Mouse (Mus musculus): ENCODE measurements around the gene Itpkb.

Gene Itpkb

GRCm38 (mm10) chr1:180315127-180315526 is 15.2 kb upstream of the Itpkb start:
- DNase-seq, result no peak

GRCm38 (mm10) chr1:180317450-180317849 is 12.8 kb upstream of the Itpkb start:
- DNase-seq, result no peak

DNA sequence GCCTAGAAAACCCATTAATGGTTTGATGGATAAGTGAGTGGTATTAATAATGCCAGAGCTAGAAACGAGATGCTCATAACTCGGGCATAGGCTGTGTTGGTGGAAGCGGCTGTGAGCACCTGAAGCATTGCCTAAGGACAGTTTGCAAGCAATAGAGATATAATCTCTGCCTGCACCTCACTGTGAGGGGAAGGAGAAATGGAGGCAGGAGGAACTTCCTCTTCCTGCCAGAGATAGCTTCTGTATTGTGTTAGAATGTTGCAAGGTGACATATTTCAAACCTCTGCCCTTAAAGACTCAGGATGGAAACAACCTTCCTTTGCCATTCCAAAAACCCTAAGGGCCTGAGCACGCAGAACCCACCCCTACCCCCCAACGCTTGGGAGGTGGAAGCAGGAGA is 11.9 kb upstream of the Itpkb start:
- DNase-seq, result no peak

GRCm38 (mm10) chr1:180319895-180320294 is 10.4 kb upstream of the Itpkb start:
- no peak for DNase-seq

- DNase-seq, result no peak
Observed at GRCm38 (mm10) chr1:180322896-180323295, 7.4 kb upstream of the Itpkb start.

DNA sequence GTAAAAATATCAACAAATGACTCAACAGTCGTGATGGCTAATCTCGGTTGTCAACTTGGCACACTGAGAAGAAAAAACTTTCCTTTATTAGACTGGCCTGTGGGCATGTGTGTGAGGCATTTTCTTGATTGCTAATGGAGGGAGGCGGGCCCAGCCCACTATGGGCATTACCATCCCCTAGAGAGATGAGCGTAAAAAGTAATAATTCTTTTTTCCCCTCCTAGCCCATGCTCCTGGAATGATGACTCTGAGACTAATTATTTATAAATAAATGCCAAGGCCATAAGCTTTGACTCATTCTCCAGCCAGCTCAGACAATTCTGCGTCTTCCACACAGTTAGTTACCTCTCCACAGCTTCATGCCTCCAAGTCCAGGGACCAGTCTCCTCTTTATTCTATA is 6.8 kb upstream of the Itpkb start:
- no peak for DNase-seq

GRCm38 (mm10) chr1:180324271-180324670 is 6.0 kb upstream of the Itpkb start:
- DNase-seq, result no peak

DNA sequence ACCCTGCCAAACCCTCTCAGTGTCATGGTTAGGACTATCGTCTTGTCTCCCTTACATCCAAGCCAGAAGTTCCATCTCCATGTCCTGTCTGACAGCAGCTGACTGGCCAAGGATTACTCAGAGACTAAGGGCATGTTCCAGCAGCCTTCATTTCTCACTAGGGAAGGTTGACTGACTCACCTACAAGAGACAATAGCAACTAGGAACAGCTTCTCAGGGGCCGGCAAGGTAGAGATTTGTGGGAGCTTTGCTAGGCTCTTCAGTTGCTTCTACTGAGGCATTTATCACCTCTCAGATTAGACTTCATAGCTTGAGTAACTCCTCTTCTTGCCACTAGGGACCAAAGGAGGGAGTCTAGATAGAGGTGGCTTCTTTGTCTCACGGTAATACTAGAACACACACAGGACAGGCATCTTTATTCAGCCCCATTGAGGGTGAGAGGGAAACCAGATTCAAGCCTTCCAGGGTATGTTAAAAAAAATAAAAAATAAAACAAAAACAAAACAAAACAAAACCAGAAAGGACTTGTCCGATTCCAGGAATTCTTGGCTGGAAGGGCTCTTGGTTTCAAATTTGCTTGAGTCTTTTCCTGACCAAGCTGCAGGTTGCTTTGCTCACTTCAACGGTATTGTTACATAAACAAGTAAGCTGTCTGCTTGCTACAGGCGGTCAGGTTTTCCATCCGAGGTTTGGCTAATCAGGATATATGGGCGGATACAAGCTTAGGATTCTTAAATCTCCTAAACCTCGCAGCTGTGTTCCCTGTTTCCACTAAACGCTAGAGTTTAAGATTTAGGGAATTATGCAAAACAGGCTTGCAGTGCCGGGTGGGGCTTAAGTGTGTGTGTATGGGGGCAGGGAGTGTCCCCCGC is 1.3 kb upstream of the Itpkb start:
- no peak for DNase-seq

DNA sequence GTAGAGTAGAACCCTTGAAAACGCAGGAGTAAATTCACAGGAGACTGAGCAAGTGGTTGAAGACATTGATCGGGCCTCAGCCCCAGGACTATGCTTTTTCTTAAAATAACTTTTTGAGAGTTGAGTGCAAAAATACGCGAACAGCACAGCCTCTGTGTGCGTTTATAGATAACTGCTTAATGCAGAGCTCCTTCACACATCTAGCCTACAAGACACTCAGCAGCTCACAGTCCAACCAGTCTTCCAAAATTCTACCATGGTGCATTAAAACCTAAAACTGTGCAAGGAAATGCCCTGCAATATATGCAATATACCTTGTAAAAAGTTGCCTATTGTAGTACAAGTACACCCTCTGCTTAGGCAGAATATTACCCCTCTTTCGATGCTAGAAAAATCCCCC is 579 bp upstream of the Itpkb start:
- no peak for DNase-seq

DNA sequence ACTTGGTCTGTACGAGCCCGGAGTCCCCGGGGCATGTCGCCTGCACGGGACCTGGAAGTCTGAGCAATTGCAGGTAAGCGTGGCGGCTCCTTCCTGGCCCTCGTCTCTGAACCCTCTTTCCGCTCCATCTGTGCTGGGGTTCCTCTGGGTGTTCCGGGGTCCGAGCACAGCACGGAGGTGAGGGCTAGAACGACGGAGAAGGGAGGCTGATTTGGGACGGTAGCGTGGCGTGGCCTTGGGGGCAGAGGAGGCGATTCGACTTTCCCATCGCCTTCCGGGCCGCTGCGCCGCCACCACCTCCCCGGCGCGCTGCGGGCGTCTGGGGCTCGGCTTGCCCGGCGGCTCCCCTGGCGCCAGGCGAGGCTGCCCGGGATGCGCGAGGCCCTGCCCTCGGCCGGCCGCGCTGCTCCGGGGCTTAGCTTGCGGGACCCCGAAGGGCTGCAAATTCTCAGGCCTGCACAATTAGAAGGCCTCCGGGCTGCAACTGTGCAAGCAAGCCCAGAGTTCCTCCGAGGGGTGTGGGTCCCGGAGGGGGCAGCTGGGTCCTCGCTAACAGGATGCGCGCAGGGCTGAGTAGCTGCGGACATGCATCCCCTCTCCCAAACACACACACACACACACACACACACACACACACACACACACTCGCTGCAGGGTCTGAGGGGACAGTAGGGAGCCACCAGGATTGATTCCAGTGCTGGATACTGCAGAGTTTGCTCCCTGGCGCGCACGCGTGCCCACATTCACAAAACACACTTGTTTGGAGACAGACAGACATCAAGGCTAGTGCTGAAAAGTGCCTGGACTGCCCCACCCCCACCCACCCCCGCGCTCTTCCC is 641 bp downstream of the Itpkb start:
- DNase-seq, result peak; percentile 52

- DNase-seq, result peak; percentile 68
Observed at GRCm38 (mm10) chr1:180331546-180332075, 1.3 kb downstream of the Itpkb start.

- peak; percentile 52 for DNase-seq
Observed at GRCm38 (mm10) chr1:180332076-180332927, 2.0 kb downstream of the Itpkb start.

DNA sequence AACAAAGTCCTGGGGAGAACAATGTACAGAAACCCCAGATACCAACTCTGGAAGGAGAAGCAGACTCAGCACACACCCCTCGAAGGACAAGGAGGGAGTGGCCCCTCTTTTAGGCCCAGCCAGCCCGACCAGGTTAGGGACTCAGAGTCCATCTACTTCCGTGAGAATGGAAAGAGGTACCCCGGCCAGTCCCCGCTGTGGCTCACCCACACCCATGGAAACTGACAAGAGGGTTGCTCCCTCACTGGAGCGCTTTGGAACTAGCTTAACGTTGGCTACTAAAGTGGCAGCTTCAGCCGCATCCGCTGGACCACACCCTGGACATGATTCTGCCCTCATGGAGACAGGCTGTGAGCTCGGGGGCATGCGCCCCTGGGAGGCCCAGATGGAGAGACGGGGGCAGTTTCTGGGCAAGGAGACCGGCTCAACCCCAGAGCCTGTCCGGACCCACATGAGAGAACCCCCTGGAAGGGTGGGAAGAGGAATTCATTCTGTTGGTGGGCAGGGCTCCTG is 2.7 kb downstream of the Itpkb start:
- DNase-seq, result no peak

DNA sequence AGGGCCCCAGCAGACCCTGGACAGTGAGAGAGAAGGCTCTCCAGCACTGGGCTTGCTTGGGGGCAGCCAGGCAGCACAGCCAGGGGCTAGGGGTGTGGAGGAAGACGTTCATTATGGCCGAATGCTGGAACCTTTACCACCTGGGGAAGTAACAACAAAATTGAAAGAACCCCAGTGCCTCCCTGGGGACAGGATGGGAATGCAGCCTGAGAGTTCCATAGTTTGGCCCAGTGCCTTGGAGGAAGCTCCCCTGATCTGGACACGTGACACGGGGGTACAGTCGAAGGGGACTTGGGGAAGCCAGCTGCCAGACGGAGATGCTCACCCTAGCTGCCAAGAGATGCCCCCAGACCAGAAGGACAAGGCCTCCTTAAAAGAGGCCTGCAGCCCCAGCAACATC is 3.3 kb downstream of the Itpkb start:
- DNase-seq, result peak; percentile 48

DNA sequence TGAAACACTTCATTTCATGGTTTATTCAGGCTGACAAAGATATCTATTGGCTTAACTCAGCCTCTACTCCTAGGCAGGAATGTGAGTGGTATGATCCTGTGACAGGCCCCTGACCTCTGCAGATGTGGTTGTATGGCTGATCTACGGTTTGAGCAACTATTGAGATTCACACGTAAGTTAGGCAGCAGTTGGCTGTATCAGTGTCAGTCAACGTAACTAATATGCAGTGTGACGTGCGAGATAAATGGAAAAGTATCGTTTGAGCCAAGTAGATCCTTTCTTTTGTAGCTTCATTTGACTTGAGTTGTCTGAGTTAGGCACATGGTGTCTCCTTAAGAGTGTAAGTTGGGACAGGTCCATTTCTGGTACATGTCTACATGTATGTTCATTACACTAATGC is 4.3 kb downstream of the Itpkb start:
- DNase-seq, result no peak

DNA sequence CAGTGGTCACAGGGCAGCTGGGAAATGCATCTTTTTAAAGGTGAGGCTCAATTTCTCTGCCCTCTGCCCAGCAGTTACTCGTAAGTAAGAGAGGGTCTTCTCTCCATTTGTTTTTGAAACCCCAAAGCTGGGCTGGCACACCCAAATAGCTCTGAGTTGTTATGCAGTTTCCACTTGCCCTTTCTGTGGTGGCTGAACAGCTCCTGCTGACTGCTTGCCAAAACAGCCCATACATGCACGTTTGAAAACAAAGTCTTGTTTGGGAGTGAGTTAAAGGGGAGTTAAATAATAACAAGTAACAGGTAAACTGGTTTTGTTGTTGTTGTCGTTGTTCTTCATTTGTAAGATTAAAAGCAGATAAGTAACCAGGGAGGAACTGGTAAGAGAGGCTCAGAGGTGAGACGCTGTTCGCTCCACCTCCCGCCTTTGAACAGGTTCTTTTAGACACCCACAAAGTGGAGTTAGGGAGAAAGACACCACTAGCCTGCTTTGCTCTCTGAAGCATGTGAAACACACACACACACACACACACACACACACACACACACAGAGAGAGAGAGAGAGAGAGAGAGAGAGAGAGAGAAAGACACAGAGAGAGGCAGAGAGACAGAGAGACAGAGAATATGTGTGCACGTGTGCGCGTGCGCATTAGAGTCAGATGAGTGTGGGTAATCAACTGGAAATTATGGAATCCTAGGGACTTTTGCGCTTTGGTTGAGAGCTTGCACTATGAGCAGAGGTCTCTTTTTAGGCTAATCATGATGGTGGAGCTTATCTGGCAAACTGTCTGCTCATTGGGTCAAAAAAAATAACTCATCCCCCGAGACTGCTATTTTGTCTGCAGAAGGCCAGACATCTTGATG is 5.5 kb downstream of the Itpkb start:
- no peak for DNase-seq

- no peak for DNase-seq
Observed at GRCm38 (mm10) chr1:180338358-180338757, 8.1 kb downstream of the Itpkb start.

GRCm38 (mm10) chr1:180339143-180339542 is 8.9 kb downstream of the Itpkb start:
- DNase-seq, result no peak

GRCm38 (mm10) chr1:180342944-180343343 is 12.7 kb downstream of the Itpkb start:
- no peak for DNase-seq

DNA sequence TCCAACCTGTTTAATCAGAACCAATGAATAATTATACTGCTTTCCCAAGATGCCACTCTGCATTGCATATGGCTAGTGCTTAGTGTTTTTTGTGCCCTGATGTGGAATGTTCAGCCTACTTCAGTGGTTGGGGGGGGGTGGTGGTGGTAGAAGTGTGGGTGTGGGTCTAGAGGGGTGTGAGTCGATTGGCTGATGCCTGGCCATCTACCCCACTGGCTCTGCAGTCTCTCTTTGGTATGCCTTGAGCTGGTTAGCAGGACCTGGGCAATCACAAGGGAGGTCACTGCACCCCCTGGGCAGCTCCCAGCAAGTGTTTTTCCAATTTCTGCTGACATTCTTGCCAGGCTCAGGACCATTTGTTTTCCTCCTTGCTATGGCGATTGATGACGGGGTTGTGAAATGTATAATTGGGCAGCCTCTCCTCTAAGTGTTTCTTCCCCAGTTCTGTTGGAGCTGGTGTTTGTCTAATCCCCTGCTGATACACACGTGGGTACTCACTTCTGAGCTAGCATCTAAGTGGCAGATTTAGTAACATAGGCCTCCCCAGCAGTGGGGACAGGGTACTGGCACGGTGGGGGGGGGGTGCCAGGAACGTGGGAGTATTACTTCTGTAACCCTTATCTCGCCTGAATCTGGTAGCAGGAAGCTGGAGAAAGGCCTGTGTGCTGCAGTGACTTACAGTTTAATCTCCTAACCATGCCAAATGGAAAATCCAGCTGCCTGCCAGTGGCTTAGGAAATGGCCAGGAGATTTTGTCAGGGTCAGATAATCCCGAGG is 13.3 kb downstream of the Itpkb start:
- no peak for DNase-seq

GRCm38 (mm10) chr1:180345098-180345497 is 14.8 kb downstream of the Itpkb start:
- no peak for DNase-seq
